Mouse (Mus musculus) lung, adult 2 months (tissue): ENCODE data around the gene Cd300ld3. TPM values are rescaled to one million over a fixed set of nuclear protein-coding genes. Genes with fewer than 3 reads are reported as not detected.

ENCODE experiments used
- DNase-seq: peaks from one replicate; pipeline ENCODE4 v3.0.0; 2022
- H3K4me1 ChIP-seq: fragments of 200-500 bp; 2 replicates; pipeline ENCODE4 v1.6.1; 2011; ENCODE audit warnings: low read length; ENCODE audit not compliant: control insufficient read depth, insufficient read depth
- H3K4me3 ChIP-seq: fragments of 200-500 bp; replicated peaks from 2 replicates; pipeline ENCODE3; 2011; ENCODE audit warnings: low read depth, mild to moderate bottlenecking, control low read depth, low read length; ENCODE audit errors: extremely low read depth
- CTCF ChIP-seq: fragments of 200-500 bp; IDR thresholded peaks from 2 replicates; pipeline ENCODE4 v1.5.1; 2011; ENCODE audit warnings: mild to moderate bottlenecking, low read length, control low read depth; ENCODE audit not compliant: insufficient read depth
- POLR2A ChIP-seq: fragments of 200-500 bp; IDR thresholded peaks from 2 replicates; pipeline ENCODE4 v1.6.1; 2011; ENCODE audit warnings: low read depth, mild to moderate bottlenecking, control low read depth, low read length, borderline replicate concordance; ENCODE audit errors: extremely low read depth
- WGBS: fragments of 180-500 bp; shearing (Covaris S2); methylation state at CpG from one replicate; pipeline ENCODE4 v1.1.7; 2018; 5-methylcytosine and 5-hydroxymethylcytosine counted together
- polyA plus RNA-seq: library from polyadenylated mRNA; depleted of rRNA; stranded (reverse); fragments of >200 nt; gene quantifications from 2 replicates; pipeline ENCODE4 v1.2.3, GENCODE M21; 2012; rRNA removed

Gene Cd300ld3
- 18.6 and 25.0 TPM in 2 replicates for polyA plus RNA-seq

DNA sequence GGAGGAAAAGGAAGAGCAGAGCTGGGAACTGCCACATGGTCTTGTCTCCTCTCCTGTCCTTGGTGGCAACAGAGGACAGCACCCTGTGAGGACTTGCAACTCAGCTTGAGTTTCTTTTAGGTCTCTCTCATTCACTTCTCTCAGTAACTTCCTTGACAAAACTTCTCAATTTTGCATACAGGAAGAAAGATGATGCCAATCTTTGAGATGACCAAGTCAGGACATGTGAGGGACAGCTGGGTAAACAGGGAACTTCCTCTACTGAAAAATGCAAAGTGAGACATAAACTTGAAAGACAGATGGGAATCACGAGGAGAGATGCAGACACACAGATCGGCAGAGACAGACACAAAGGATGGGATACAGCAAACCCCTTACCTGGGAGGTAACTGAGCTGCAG is at the start of gene Cd300ld3:
TSS of gene Cd300ld3 (minus strand) at position 151 of the 400 bp plus-strand sequence.
- no peak for DNase-seq
- no peaks in the 10 kb centered on the region for H3K4me1 ChIP-seq
- TF ChIP-seq POLR2A, result no peak
- no peak for TF ChIP-seq CTCF
- no peak within 1 kb of the TSS for H3K4me3 ChIP-seq
- WGBS, result 48% methylated on average over 2 of the region's 2 CpGs

DNA sequence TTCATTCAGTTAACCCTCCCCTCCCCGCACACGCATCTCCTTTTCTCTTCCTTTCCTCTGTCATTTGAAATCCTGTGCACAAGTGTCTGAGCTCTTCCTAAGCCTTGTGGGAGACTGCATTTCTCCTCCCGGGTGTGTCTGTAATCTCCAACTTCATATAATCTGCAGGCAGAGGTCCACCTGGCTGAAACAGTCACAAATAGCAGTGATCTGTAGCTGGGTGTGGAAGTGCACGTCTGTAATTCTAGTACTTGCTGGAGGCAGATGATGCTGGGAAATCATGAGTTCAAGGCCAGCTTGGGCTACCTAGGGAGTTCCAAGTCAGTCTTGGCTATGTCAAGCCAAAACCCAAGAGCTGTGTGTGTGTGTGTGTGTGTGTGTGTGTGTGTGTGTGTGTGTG is 43.9 kb upstream of the Cd300ld3 start:
- H3K4me1 ChIP-seq, result no peaks in the 10 kb centered on the region
- WGBS, result 19% methylated on average over 4 of the region's 4 CpGs
- no peak for TF ChIP-seq POLR2A
- H3K4me3 ChIP-seq, result no peak overlapping the region
- DNase-seq, result no peak

DNA sequence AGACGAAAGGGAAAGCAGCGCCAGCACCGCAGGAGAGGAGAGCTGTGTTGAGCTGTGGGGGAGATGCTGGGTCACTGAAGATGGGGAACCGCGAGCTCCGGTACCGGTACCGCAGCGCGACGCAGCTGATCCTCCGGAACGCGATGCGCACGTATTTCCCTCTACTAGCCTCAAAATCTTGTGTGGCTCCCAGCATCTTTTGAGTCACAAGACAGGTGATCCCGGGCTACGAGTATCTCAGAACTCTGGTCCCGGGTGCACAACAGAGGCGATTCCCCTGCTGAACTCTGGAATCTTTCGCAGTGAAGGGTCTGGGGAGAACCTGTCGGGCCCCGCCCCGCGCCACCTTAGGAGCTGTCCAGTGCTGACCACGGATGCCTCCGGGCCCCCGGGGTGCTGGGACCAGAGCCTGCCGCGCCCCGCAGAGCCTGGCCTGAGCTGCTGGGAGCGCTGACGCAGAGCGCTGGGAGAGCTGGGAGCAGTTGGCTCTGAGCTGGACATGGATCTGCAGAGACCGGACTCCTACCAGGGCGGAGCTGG is 43.2 kb upstream of the Cd300ld3 start, which contains the start of gene Rab37:
TSS of gene Rab37 (plus strand) at position 70 of the 540 bp plus-strand sequence.
- Histone ChIP-seq H3K4me1 (no peaks in the 10 kb centered on the region), H3K4me3 (no peak within 1 kb of the TSS)
- no peak for TF ChIP-seq CTCF
- TF ChIP-seq POLR2A, result no peak
- no peak for DNase-seq
- 3% methylated on average over 36 of the region's 36 CpGs for WGBS

DNA sequence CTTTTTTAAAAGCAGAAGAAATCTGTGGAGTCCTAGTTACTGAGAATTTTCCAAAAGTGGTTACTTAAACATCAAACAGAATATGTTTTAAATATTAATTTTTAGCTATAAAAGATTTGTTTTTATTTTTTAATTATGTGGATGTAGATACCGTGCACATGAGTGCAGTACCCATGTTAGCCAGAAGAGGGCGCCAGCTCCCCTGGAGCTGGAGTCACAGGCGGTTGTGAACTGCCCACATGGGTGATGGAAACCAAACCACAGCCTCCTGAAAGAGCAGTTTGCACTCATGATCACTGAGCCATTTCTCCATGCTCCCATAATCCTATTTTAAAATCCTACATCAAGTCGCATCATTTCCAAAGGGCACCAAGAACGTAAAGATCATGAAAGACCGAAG is 41.6 kb upstream of the Cd300ld3 start:
- Histone ChIP-seq H3K4me3 (no peak overlapping the region), H3K4me1 (no peaks in the 10 kb centered on the region)
- WGBS, result 64% methylated on average over 6 of the region's 6 CpGs
- TF ChIP-seq CTCF (peak; percentile 44), POLR2A (no peak)
- no peak for DNase-seq

DNA sequence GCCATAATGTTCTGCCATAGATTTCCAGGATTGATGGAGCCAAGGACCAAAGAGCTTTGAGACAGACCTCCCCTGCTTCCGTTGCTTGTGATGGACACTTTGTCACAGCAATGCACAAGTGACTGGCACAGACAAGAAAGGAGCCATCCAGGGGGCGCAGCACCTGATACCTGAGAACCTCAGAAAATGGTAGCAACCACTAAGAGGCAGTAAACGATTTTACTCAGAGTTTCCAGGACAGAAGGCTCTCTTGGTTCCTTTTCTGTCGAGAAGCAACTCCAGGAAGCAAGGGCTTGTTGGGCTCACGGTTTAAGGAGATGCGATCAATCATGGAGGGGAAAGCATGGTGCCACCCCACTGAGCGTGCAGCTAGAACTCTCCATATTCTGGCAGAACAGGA is 38.0 kb upstream of the Cd300ld3 start:
- TF ChIP-seq CTCF, result no peak
- no peak for TF ChIP-seq POLR2A
- DNase-seq, result no peak
- no peaks in the 10 kb centered on the region for H3K4me1 ChIP-seq
- no peak overlapping the region for H3K4me3 ChIP-seq
- WGBS, result 48% methylated on average over 7 of the region's 7 CpGs

DNA sequence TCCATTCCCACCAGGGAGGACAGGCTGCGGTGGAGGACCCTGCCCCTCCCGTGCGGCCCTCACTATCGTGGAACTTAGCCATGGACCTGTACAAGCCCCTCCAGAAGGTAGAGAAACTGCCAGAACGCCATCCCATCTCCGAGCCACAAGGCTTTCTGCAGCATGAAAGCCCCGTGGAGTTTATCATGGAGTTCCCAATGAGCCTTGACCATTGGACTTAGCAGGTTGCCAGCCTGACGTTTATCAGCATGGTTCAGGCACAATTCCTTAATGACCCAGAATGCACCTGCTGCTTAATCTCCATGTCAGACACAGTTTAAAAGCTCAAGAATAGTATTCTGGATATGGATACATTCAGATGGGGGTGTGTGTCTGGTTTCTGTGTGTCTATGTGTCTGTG is 36.9 kb upstream of the Cd300ld3 start:
- no peak overlapping the region for H3K4me3 ChIP-seq

DNA sequence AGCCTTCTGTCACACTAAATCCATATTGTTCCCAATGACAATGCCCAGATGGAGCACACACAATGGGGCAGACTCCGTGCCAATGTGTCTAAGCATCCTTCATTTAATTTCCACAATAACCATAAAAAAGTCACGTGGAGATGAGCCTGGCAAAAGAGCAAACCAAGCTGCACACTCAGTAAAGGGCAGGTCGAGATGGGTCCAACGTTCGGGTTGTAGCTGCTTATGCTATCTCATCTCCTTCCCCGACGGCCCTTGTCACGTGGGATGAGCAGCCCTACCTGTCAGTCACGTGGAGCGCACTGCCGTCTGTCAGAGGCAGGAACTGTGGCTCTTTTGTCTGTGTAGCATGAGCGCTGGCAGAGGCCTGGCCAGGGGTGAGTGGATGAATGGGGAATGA is 36.4 kb upstream of the Cd300ld3 start:
- DNase-seq, result no peak
- TF ChIP-seq POLR2A (no peak), CTCF (no peak)
- no peaks in the 10 kb centered on the region for H3K4me1 ChIP-seq
- 52% methylated on average over 12 of the region's 12 CpGs for WGBS
- H3K4me3 ChIP-seq, result no peak overlapping the region

More for the DNA sequence above, 36.9 kb upstream of the Cd300ld3 start:
- DNase-seq, result no peak
- no peaks in the 10 kb centered on the region for H3K4me1 ChIP-seq
- no peak for TF ChIP-seq POLR2A
- TF ChIP-seq CTCF, result no peak
- WGBS, result 71% methylated on average over 8 of the region's 8 CpGs

DNA sequence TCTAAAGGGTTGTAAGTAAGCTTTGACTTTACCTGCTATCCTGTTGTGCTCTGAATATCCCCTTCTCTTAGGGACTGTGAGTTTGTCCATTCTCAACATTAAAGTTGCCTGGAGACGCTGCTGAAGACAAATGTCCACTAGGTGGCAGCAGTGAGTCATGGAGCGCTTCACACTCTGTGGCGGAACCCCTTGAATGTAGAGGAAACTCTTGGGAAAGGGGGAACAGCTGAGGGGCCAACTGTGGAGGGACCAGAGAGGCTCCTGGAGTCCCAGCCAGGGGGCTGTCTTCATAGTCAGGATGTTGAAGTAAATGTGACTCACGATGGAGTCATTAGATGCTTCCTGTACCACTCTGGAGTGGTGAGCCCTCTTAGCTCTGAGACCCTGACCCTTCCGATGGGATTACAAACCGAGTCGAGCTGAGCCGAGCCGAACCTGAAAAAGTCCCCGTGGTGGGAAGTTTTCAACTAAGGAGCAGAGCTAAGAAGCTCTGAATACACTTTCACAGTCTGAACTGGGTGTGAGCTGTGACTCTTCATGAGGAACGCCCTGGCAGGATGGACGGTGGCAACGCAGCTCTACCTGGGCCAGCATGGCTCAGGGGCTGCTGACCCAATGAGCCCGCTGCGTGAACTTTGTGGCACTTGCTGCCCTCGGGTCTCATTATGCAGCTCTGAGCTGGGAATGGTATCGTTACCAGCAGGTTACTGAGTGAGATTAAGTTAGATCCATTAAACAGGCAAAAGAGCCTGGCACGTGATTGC is 35.3 kb upstream of the Cd300ld3 start:
- DNase-seq, result peak; percentile 48
- Histone ChIP-seq H3K4me1 (no peaks in the 10 kb centered on the region), H3K4me3 (no peak overlapping the region)
- no peak for TF ChIP-seq POLR2A
- TF ChIP-seq CTCF, result peak; percentile 89
- 36% methylated on average over 18 of the region's 18 CpGs for WGBS

DNA sequence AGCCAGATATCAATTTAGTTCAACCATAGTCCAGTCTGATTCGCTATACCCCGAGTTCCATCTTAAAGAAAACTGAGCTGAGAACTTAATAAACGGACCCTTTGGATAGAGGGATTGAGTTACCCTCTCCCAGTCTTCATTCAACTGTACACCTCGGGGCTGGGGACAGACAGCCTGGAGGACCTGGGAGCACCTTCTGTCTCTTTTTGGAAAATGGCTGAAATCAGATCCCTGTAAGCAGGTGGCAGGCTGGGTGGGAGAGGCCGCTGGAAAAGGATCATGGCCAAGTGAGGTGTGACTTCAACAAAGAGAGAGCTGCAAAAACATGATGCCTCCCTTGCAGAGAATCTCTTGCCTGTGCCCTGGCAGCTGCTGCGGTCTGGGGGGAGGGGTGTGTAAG is 34.0 kb upstream of the Cd300ld3 start:
- WGBS, result 65% methylated on average over 6 of the region's 6 CpGs

DNA sequence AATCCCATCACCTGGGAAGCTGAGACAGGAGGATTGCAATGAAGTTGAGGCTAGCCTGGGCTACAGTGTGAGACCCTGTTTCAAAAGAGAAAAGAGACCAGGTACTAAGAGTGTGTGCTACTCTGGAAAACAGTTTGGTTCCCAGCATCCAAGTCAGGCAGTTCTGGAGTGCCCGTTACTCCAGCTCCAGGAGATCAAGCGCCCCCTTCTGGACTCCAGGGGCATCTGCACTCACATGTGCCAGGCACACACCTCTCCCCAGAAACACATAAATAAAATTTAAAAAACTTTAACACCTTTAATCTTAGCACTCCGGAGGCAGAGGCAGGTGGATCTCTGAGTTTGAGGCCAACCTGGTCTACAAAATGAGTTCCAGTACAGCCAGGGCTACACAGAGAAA is 33.2 kb upstream of the Cd300ld3 start:
- H3K4me1 ChIP-seq, result no peaks in the 10 kb centered on the region
- TF ChIP-seq POLR2A (no peak), CTCF (no peak)
- no peak for DNase-seq
- H3K4me3 ChIP-seq, result no peak overlapping the region
- WGBS, result 67% methylated on average over 3 of the region's 3 CpGs

More for the DNA sequence above, 34.0 kb upstream of the Cd300ld3 start:
- TF ChIP-seq POLR2A (no peak), CTCF (no peak)
- no peak for DNase-seq
- no peaks in the 10 kb centered on the region for H3K4me1 ChIP-seq
- H3K4me3 ChIP-seq, result no peak overlapping the region
